Comparison of ENCODE assay signal across 22 mouse cellular contexts in genomic region chr14:53830717-53831116, GRCm38 (mm10).
A peak's percentile ranks its signal among the peaks of the same experiment; 100 is the strongest.
DNase-seq lines count a peak whose midpoint lies in the region; ATAC-seq and TF ChIP-seq lines count a peak whose summit lies in the region.
"Had no signal": no experiment of that assay in that cellular context is flagged by ENCODE, and none has a peak within 500 bp of the region (broad histone marks: within the 10 kb centered on the region; RNA-seq: fewer than 3 reads in every experiment).

No protein-coding gene starts in this region.

- peak; percentile 2 for DNase-seq in CD4-positive, CD25-positive, alpha-beta regulatory T cell, adult 2 months (ENCODE audit: low read depth, low spot score)
- DNase-seq in left cerebral cortex, adult 2 months (ENCODE audit: extremely low spot score in 1 of 2, low spot score in 2 of 2) = no peak
- no peak for DNase-seq in left cerebral cortex, postnatal 4 days
- DNase-seq in thymus, adult 2 months = peak; percentile 20
- DNase-seq in MN1 (ENCODE audit: low spot score) = no peak
- DNase-seq in frontal cortex, postnatal 36 days (ENCODE audit: low spot score in 2 of 2) = no peak
- no peak for DNase-seq in cerebellum, postnatal 36 days
- DNase-seq: adrenal gland, postnatal 14 days; cerebellum, adult 18-20 months; gastrocnemius, postnatal 25 days; kidney, adult 9 months had no signal

- peak; percentile 37 for TF ChIP-seq CTCF in left cerebral cortex, adult 2 months (IDR thresholded peaks at IDR 0.05)
- no peak for TF ChIP-seq CTCF in thymus, adult 2 months (IDR thresholded peaks at IDR 0.05; ENCODE audit: borderline replicate concordance, control insufficient read depth, extremely low read depth, insufficient read depth, low read length, poor library complexity)

- TF ChIP-seq POLR2A in thymus, adult 2 months (IDR thresholded peaks at IDR 0.05; ENCODE audit: control insufficient read depth, extremely low read depth, insufficient read depth, low read length, poor library complexity) = no peak

- H3K27ac ChIP-seq in left cerebral cortex, adult 2 months = no peak overlapping the region
- no peak overlapping the region for H3K27ac ChIP-seq in thymus, adult 2 months (ENCODE audit: control insufficient read depth, insufficient read depth, low read length)
- H3K27ac ChIP-seq: embryonic facial prominence, embryonic 12.5 days; forebrain, embryonic 13.5 days; heart, embryonic 15.5 days; liver, embryonic 15.5 days; midbrain, embryonic 12.5 days; neural tube, embryonic 15.5 days had no signal

- whole genome bisulfite sequencing in thymus, adult 2 months = 7% methylated on average over 1 of the region's 1 CpGs

- H3K36me3 ChIP-seq in thymus, adult 2 months (ENCODE audit: control insufficient read depth, insufficient read depth, low read length) = no peaks in the 10 kb centered on the region
- H3K36me3 ChIP-seq: embryonic facial prominence, embryonic 12.5 days; heart, embryonic 15.5 days; liver, embryonic 15.5 days; midbrain, embryonic 12.5 days; neural tube, embryonic 15.5 days had no signal

- no peak for ATAC-seq in CD4-positive, CD25-positive, alpha-beta regulatory T cell, adult 4 months
- ATAC-seq: forebrain, embryonic 13.5 days; lung, postnatal 0 days; Patski had no signal

- no peaks in the 10 kb centered on the region for H3K27me3 ChIP-seq in thymus, adult 2 months (ENCODE audit: control insufficient read depth, insufficient read depth, low read length)
- H3K27me3 ChIP-seq: CH12.LX; embryonic facial prominence, embryonic 12.5 days; forebrain, embryonic 13.5 days; heart, embryonic 15.5 days; liver, embryonic 15.5 days; midbrain, embryonic 12.5 days; neural tube, embryonic 15.5 days; Patski had no signal

- intact Hi-C loops in left cerebral cortex, adult 2 months (cut with DNase I) = no loop called here
- intact Hi-C loops in left cerebral cortex, postnatal 4 days (cut with DNase I) = no loop called here

- peaks cover 10% of the 10 kb centered on the region for H3K4me1 ChIP-seq in thymus, adult 2 months (replicated peaks; ENCODE audit: control insufficient read depth, insufficient read depth, low read length)
- H3K4me1 ChIP-seq: embryonic facial prominence, embryonic 12.5 days; forebrain, embryonic 13.5 days; heart, embryonic 15.5 days; liver, embryonic 15.5 days; midbrain, embryonic 12.5 days; neural tube, embryonic 15.5 days had no signal

- H3K4me3 ChIP-seq in left cerebral cortex, adult 2 months = no peak overlapping the region
- no peak overlapping the region for H3K4me3 ChIP-seq in thymus, adult 2 months (ENCODE audit: control insufficient read depth, insufficient read depth, low read length)
- H3K4me3 ChIP-seq: embryonic facial prominence, embryonic 12.5 days; erythroblast, embryonic 14.5 days; forebrain, embryonic 13.5 days; heart, embryonic 15.5 days; liver, embryonic 15.5 days; midbrain, embryonic 12.5 days; neural tube, embryonic 15.5 days had no signal

Comparison
In these comparisons a context has a peak if more than half of its experiments do, and no peak if none do; other contexts are left out.
1. DNase-seq: peak in CD4-positive, CD25-positive, alpha-beta regulatory T cell, adult 2 months (single experiment) and thymus, adult 2 months (single experiment); none in left cerebral cortex, adult 2 months (0 of 2), left cerebral cortex, postnatal 4 days (single experiment), MN1 (single experiment), frontal cortex, postnatal 36 days (0 of 2) and cerebellum, postnatal 36 days (0 of 2).